Mouse (Mus musculus): ENCODE measurements around the gene Olfr1186. TPM values are rescaled to one million over a fixed set of nuclear protein-coding genes. Genes with fewer than 3 reads are reported as not detected.
"Not testable (repeated sequence)": the region's sequence is repeated elsewhere in the genome, so short reads cannot be mapped to it uniquely, and the experiment has no call there.

Gene Olfr1186
- polyA plus RNA-seq (2012; rRNA removed), result not detected in 2 replicates

- DNase-seq (ENCODE audit: low read depth), result no peak
Measured at GRCm38 (mm10) chr2:88518251-88518650, at the start of gene Olfr1186. Gene Olfr1186, plus strand, starts transcription at chr2:88518551.

- no peak for DNase-seq (ENCODE audit: low read depth)
Measured at GRCm38 (mm10) chr2:88483298-88483697, 35.1 kb upstream of the Olfr1186 start, which contains the start of gene Olfr1184. Gene Olfr1184, plus strand, starts transcription at chr2:88483598.

DNA sequence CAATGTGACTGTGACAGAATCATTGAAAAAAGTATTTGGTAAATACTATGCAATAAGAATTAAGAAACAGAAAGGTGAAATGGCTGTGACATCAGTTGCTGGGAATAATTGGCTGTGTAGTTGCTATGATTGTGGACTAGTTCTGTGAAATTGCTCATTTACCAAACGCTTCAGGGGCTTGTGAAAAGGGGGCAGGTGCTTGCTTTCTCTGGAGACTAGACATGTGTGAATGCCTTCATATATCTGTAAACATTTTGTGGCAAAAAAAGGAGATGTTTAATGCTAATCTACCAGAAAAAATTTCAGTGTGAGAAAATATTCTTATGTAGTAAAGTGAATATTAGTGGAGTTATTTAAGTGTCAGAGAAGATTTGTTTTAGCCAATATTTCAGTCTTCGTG, 25.3 kb upstream of the Olfr1186 start, which contains the start of gene Olfr1185-ps1:
TSS of gene Olfr1185-ps1 (plus strand) at position 301 of the 400 bp plus-strand sequence.
- DNase-seq (ENCODE audit: low read depth), result no peak

GRCm38 (mm10) chr2:88525720-88526119, 7.4 kb downstream of the Olfr1186 start:
- DNase-seq (ENCODE audit: low read depth), result no peak

- DNase-seq (ENCODE audit: low read depth), result no peak
Measured at GRCm38 (mm10) chr2:88556635-88557034, 38.3 kb downstream of the Olfr1186 start, which contains the start of gene Olfr1188. Gene Olfr1188, plus strand, starts transcription at chr2:88556935.

GRCm38 (mm10) chr2:88572696-88573095, 54.3 kb downstream of the Olfr1186 start:
- not testable (repeated sequence) for DNase-seq (ENCODE audit: low read depth)

Other genes with a start within 250 kb of the Olfr1186 start
- not detected in 2 replicates for gene Olfr1173, start 238.7 kb upstream of the Olfr1186 start, polyA plus RNA-seq (2012; rRNA removed)
- gene Olfr1174-ps, start 203.4 kb upstream of the Olfr1186 start, polyA plus RNA-seq (2012; rRNA removed), result not detected in 2 replicates
- gene Olfr1175-ps, start 191.3 kb upstream of the Olfr1186 start, polyA plus RNA-seq (2012; rRNA removed), result not detected in 2 replicates
- gene Olfr1176, start 181.8 kb upstream of the Olfr1186 start, polyA plus RNA-seq (2012; rRNA removed), result not detected in 2 replicates
- gene Olfr1177-ps, start 172.1 kb upstream of the Olfr1186 start, polyA plus RNA-seq (2012; rRNA removed), result not detected in 2 replicates
- gene Olfr1178, start 131.5 kb upstream of the Olfr1186 start, polyA plus RNA-seq (2012; rRNA removed), result not detected in 2 replicates
- not detected in 2 replicates for gene Olfr1179, start 112.1 kb upstream of the Olfr1186 start, polyA plus RNA-seq (2012; rRNA removed)
- gene Olfr1180, start 99.4 kb upstream of the Olfr1186 start, polyA plus RNA-seq (2012; rRNA removed), result not detected in 2 replicates
- not detected in 2 replicates for gene Olfr1181, start 92.4 kb upstream of the Olfr1186 start, polyA plus RNA-seq (2012; rRNA removed)
- not detected in 2 replicates for gene Gm13757, start 69.4 kb upstream of the Olfr1186 start, polyA plus RNA-seq (2012; rRNA removed)
- not detected in 2 replicates for gene Olfr1183, start 63.7 kb upstream of the Olfr1186 start, polyA plus RNA-seq (2012; rRNA removed)
- not detected in 2 replicates for gene Olfr1184, start 35.0 kb upstream of the Olfr1186 start, polyA plus RNA-seq (2012; rRNA removed)
- gene Olfr1185-ps1, start 25.2 kb upstream of the Olfr1186 start, polyA plus RNA-seq (2012; rRNA removed), result not detected in 2 replicates
- not detected in 2 replicates for gene Olfr1188, start 38.4 kb downstream of the Olfr1186 start, polyA plus RNA-seq (2012; rRNA removed)
- gene Olfr1189, start 67.9 kb downstream of the Olfr1186 start, polyA plus RNA-seq (2012; rRNA removed), result not detected in 2 replicates
- not detected in 2 replicates for gene Olfr1191-ps1, start 122.0 kb downstream of the Olfr1186 start, polyA plus RNA-seq (2012; rRNA removed)
- gene Olfr1192-ps1, start 130.0 kb downstream of the Olfr1186 start, polyA plus RNA-seq (2012; rRNA removed), result not detected in 2 replicates
- not detected in 2 replicates for gene Olfr1193, start 157.1 kb downstream of the Olfr1186 start, polyA plus RNA-seq (2012; rRNA removed)
- gene Olfr1195, start 170.6 kb downstream of the Olfr1186 start, polyA plus RNA-seq (2012; rRNA removed), result not detected in 2 replicates
- not detected in 2 replicates for gene Olfr1196, start 186.0 kb downstream of the Olfr1186 start, polyA plus RNA-seq (2012; rRNA removed)
- not detected in 2 replicates for gene Olfr1197, start 213.8 kb downstream of the Olfr1186 start, polyA plus RNA-seq (2012; rRNA removed)
- gene Olfr1198, start 232.8 kb downstream of the Olfr1186 start, polyA plus RNA-seq (2012; rRNA removed), result not detected in 2 replicates
- not detected in 2 replicates for gene Olfr1199, start 241.9 kb downstream of the Olfr1186 start, polyA plus RNA-seq (2012; rRNA removed)

All from gonadal fat pad, adult 2 months (tissue).